Mouse (Mus musculus): ENCODE data around the gene Kcnk10. TPM values are rescaled to one million over a fixed set of nuclear protein-coding genes. Genes with fewer than 3 reads are reported as not detected.

Kcnk10 gene
- polyA plus RNA-seq, 1 experiment from 2014 or later, result 39.7 TPM

- no peak for ATAC-seq (ENCODE audit: low FRiP score)
Observed at GRCm38 (mm10) chr12:98605264-98605663, 27.2 kb upstream of the Kcnk10 start.

DNA sequence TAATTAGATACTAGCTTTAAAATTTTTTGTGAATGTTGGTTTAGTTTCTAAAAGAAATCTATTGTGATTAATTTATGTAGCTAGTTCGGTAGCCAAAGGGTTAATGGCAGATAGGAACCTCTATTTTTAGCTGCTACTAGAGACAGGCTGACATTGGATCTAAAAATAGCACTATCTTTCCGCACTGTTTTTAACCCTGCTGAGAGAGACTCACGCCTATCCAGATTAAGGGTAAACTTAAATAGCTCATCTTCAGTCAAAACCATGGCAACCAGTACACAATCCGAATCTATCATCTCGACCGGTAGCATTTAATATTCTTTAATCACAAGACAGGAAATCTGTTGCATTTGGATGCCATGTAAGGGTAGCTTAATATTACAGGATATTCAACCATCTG, 24.0 kb upstream of the Kcnk10 start:
- Histone ChIP-seq H3K4me2 (replicated peaks) (no peak overlapping the region), H3K9ac (no peak overlapping the region), H3K36me3 (replicated peaks; ENCODE audit: control insufficient read depth, insufficient read depth) (no peaks in the 10 kb centered on the region), H3K4me1 (replicated peaks; ENCODE audit: control insufficient read depth, insufficient read depth, low read length) (no peaks in the 10 kb centered on the region), H3K4me3 (replicated peaks; ENCODE audit: low read length) (no peak overlapping the region), H3K27me3 (ENCODE audit: control insufficient read depth, insufficient read depth, low read length) (no peaks in the 10 kb centered on the region), H3K27ac (no peak overlapping the region), H3K9me3 (ENCODE audit: control insufficient read depth, low read length) (peaks cover 12% of the 10 kb centered on the region; the same call in 1 of the 2 replicates)
- WGBS, result 51% methylated on average over 6 of the region's 6 CpGs
- peak; percentile 28 for DNase-seq (ENCODE audit: low spot score)
- no peak for ATAC-seq (ENCODE audit: low FRiP score)

More at GRCm38 (mm10) chr12:98605264-98605663, 27.2 kb upstream of the Kcnk10 start:
- no peak for DNase-seq (ENCODE audit: low spot score)
- Histone ChIP-seq H3K27ac (no peak overlapping the region), H3K4me3 (replicated peaks; ENCODE audit: low read length) (no peak overlapping the region), H3K9ac (no peak overlapping the region), H3K4me1 (replicated peaks; ENCODE audit: control insufficient read depth, insufficient read depth, low read length) (no peaks in the 10 kb centered on the region), H3K9me3 (ENCODE audit: control insufficient read depth, low read length) (no peaks in the 10 kb centered on the region), H3K27me3 (ENCODE audit: control insufficient read depth, insufficient read depth, low read length) (no peaks in the 10 kb centered on the region), H3K36me3 (replicated peaks; ENCODE audit: control insufficient read depth, insufficient read depth) (no peaks in the 10 kb centered on the region), H3K4me2 (replicated peaks) (no peak overlapping the region)
- WGBS, result 88% methylated on average over 1 of the region's 1 CpGs

GRCm38 (mm10) chr12:98600861-98601260, 22.8 kb upstream of the Kcnk10 start:
- H3K4me2 ChIP-seq (replicated peaks), result no peak overlapping the region
- H3K4me3 ChIP-seq (replicated peaks; ENCODE audit: low read length), result no peak overlapping the region
- DNase-seq (ENCODE audit: low spot score) (no peak), ATAC-seq (ENCODE audit: low FRiP score) (no peak)
- no peaks in the 10 kb centered on the region for H3K27me3 ChIP-seq (ENCODE audit: control insufficient read depth, insufficient read depth, low read length)
- no peak overlapping the region for H3K9ac ChIP-seq
- no peaks in the 10 kb centered on the region for H3K36me3 ChIP-seq (replicated peaks; ENCODE audit: control insufficient read depth, insufficient read depth)
- H3K4me1 ChIP-seq (replicated peaks; ENCODE audit: control insufficient read depth, insufficient read depth, low read length), result no peaks in the 10 kb centered on the region
- H3K27ac ChIP-seq, result no peak overlapping the region
- H3K9me3 ChIP-seq (ENCODE audit: control insufficient read depth, low read length), result peaks cover 13% of the 10 kb centered on the region; the same call in 1 of the 2 replicates
- 91% methylated on average over 5 of the region's 5 CpGs for WGBS

GRCm38 (mm10) chr12:98591016-98591415, 12.9 kb upstream of the Kcnk10 start:
- H3K27me3 ChIP-seq (ENCODE audit: control insufficient read depth, insufficient read depth, low read length), result no peaks in the 10 kb centered on the region
- H3K27ac ChIP-seq, result no peak overlapping the region
- 89% methylated on average over 2 of the region's 2 CpGs for WGBS
- no peaks in the 10 kb centered on the region for H3K4me1 ChIP-seq (replicated peaks; ENCODE audit: control insufficient read depth, insufficient read depth, low read length)
- H3K36me3 ChIP-seq (replicated peaks; ENCODE audit: control insufficient read depth, insufficient read depth), result no peaks in the 10 kb centered on the region
- ATAC-seq (ENCODE audit: low FRiP score) (no peak), DNase-seq (ENCODE audit: low spot score) (no peak)
- H3K4me3 ChIP-seq (replicated peaks; ENCODE audit: low read length), result no peak overlapping the region
- H3K4me2 ChIP-seq (replicated peaks), result no peak overlapping the region
- H3K9me3 ChIP-seq (ENCODE audit: control insufficient read depth, low read length), result peaks cover 8% of the 10 kb centered on the region; the same call in 1 of the 2 replicates
- no peak overlapping the region for H3K9ac ChIP-seq

DNA sequence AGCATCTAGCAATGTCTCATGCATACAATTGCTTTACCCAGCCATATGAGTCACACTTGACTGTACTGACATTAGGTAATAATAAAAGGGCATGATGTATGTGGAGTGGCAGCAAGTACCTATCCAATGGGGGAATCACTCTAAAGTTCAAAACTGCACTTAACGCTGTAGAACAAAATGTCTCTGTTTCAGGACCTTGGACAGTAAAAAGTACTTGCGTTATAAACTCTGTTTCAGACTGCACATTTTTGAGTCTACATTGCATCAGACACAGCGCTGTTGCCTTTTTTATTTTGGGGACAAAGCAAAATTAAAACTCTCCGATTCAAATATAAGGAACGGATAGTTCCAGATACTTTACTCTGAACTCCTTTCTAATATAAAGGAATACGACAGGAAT, 10.5 kb upstream of the Kcnk10 start:
- Histone ChIP-seq H3K36me3 (replicated peaks; ENCODE audit: control insufficient read depth, insufficient read depth) (no peaks in the 10 kb centered on the region), H3K27ac (no peak overlapping the region), H3K4me3 (replicated peaks; ENCODE audit: low read length) (no peak overlapping the region), H3K4me1 (replicated peaks; ENCODE audit: control insufficient read depth, insufficient read depth, low read length) (no peaks in the 10 kb centered on the region), H3K9ac (no peak overlapping the region), H3K4me2 (replicated peaks) (no peak overlapping the region), H3K27me3 (ENCODE audit: control insufficient read depth, insufficient read depth, low read length) (no peaks in the 10 kb centered on the region), H3K9me3 (ENCODE audit: control insufficient read depth, low read length) (peaks cover 8% of the 10 kb centered on the region; the same call in 1 of the 2 replicates)
- 72% methylated on average over 6 of the region's 6 CpGs for WGBS
- no peak for ATAC-seq (ENCODE audit: low FRiP score)
- DNase-seq (ENCODE audit: low spot score), result no peak

DNA sequence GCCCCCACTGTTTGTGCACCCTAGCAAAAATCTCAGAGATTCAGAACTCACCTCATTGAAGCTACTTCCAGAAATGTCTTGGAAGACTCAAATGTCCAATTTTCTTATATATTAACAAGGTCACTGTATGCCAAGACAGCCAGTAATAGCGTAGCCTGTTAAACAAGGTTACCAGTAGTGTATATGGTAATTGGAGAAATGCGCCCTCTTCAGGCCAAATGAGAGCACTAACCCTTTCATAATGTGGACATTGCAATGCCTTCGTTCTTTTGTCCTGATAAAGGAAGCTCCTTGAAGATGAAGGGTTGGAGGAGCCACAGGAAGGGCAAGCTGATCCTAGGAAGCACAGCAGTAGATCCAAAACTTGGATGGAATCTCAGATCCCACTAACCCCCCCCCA, 7.2 kb upstream of the Kcnk10 start:
- Histone ChIP-seq H3K4me2 (replicated peaks) (no peak overlapping the region), H3K27ac (no peak overlapping the region), H3K4me3 (replicated peaks; ENCODE audit: low read length) (no peak overlapping the region), H3K4me1 (replicated peaks; ENCODE audit: control insufficient read depth, insufficient read depth, low read length) (no peaks in the 10 kb centered on the region), H3K36me3 (replicated peaks; ENCODE audit: control insufficient read depth, insufficient read depth) (no peaks in the 10 kb centered on the region), H3K9ac (no peak overlapping the region), H3K27me3 (ENCODE audit: control insufficient read depth, insufficient read depth, low read length) (no peaks in the 10 kb centered on the region), H3K9me3 (ENCODE audit: control insufficient read depth, low read length) (no peaks in the 10 kb centered on the region)
- no peak for ATAC-seq (ENCODE audit: low FRiP score)
- no peak for DNase-seq (ENCODE audit: low spot score)
- 43% methylated on average over 3 of the region's 3 CpGs for WGBS

DNA sequence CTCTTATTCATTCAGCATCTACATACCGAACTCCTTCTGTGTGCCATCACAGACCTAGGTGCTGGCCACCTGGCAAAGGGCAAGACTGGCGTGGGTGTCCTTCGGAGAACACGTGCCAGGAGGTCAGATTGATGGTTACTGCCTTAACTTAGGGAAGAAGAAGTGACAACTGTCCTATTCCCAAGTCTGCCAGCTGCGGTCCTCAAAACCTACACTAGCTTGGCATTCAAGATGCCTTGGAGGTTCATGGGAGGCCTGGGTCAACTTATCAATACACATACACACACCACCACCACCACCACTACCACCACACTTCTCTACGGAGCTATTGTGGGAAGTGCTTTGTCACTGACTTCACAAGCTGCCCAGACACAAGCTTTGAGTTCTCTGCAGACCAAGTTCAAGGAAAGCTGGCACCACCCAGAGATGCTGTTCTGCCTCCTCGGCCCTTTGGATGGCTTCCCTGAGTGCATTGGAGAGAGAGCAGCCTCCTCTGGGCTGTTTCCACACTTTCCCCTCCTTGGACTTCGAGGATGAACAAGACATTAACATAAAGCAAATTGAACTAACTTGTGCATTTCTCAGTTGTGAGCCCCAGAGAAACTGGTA, 2.1 kb downstream of the Kcnk10 start:
- peak overlapping the region; percentile 71 for H3K4me3 ChIP-seq (replicated peaks; ENCODE audit: low read length)
- H3K36me3 ChIP-seq (replicated peaks; ENCODE audit: control insufficient read depth, insufficient read depth), result no peaks in the 10 kb centered on the region
- ATAC-seq (ENCODE audit: low FRiP score) (no peak), DNase-seq (ENCODE audit: low spot score) (no peak)
- no peaks in the 10 kb centered on the region for H3K9me3 ChIP-seq (ENCODE audit: control insufficient read depth, low read length)
- H3K4me2 ChIP-seq (replicated peaks), result peak overlapping the region; percentile 71
- H3K4me1 ChIP-seq (replicated peaks; ENCODE audit: control insufficient read depth, insufficient read depth, low read length), result peaks cover 30% of the 10 kb centered on the region
- no peaks in the 10 kb centered on the region for H3K27me3 ChIP-seq (ENCODE audit: control insufficient read depth, insufficient read depth, low read length)
- peak overlapping the region; percentile 68; the same call in 1 of the 2 replicates for H3K9ac ChIP-seq
- WGBS, result 61% methylated on average over 8 of the region's 8 CpGs
- no peak overlapping the region for H3K27ac ChIP-seq

GRCm38 (mm10) chr12:98575195-98575887, 2.8 kb downstream of the Kcnk10 start:
- peak overlapping the region; percentile 68 for H3K9ac ChIP-seq
- H3K9me3 ChIP-seq (ENCODE audit: control insufficient read depth, low read length), result no peaks in the 10 kb centered on the region
- H3K27ac ChIP-seq, result peak overlapping the region; percentile 95
- peak overlapping the region; percentile 71 for H3K4me2 ChIP-seq (replicated peaks)
- H3K27me3 ChIP-seq (ENCODE audit: control insufficient read depth, insufficient read depth, low read length), result no peaks in the 10 kb centered on the region
- peak overlapping the region; percentile 71 for H3K4me3 ChIP-seq (replicated peaks; ENCODE audit: low read length)
- no peak; the same call in 1 of the 2 replicates for ATAC-seq (ENCODE audit: low FRiP score)
- H3K36me3 ChIP-seq (replicated peaks; ENCODE audit: control insufficient read depth, insufficient read depth), result no peaks in the 10 kb centered on the region
- DNase-seq (ENCODE audit: low spot score), result no peak
- H3K4me1 ChIP-seq (replicated peaks; ENCODE audit: control insufficient read depth, insufficient read depth, low read length), result peaks cover 36% of the 10 kb centered on the region
- WGBS, result 5% methylated on average over 17 of the region's 17 CpGs

- peaks cover 43% of the 10 kb centered on the region for H3K4me1 ChIP-seq (replicated peaks; ENCODE audit: control insufficient read depth, insufficient read depth, low read length)
- WGBS, result under 1% methylated on average over 81 of the region's 84 CpGs
Observed at GRCm38 (mm10) chr12:98574353-98575194, 3.5 kb downstream of the Kcnk10 start.

More at GRCm38 (mm10) chr12:98574353-98575194, 3.5 kb downstream of the Kcnk10 start:
- Histone ChIP-seq H3K4me3 (replicated peaks; ENCODE audit: low read length) (peak overlapping the region; percentile 71), H3K4me2 (replicated peaks) (peak overlapping the region; percentile 71), H3K27ac (peak overlapping the region; percentile 95), H3K36me3 (replicated peaks; ENCODE audit: control insufficient read depth, insufficient read depth) (no peaks in the 10 kb centered on the region), H3K9me3 (ENCODE audit: control insufficient read depth, low read length) (no peaks in the 10 kb centered on the region), H3K27me3 (ENCODE audit: control insufficient read depth, insufficient read depth, low read length) (no peaks in the 10 kb centered on the region), H3K9ac (peak overlapping the region; percentile 68)
- DNase-seq (ENCODE audit: low spot score), result peak; percentile 89
- ATAC-seq (ENCODE audit: low FRiP score), result peak; percentile 90

Measured in hindbrain, embryonic 14.5 days (tissue).